Mouse (Mus musculus): ENCODE data around the gene Xrcc1.

Xrcc1 gene

GRCm38 (mm10) chr7:24563191-24563836, 17.2 kb downstream of the Xrcc1 start:
- intact Hi-C loops (cut with DNase I) = no loop called here

- intact Hi-C loops (cut with DNase I) = no loop called here
Measured at GRCm38 (mm10) chr7:24563837-24564206, 17.7 kb downstream of the Xrcc1 start.

GRCm38 (mm10) chr7:24564607-24565265, 18.6 kb downstream of the Xrcc1 start:
- intact Hi-C loops (cut with DNase I) = no loop called here

GRCm38 (mm10) chr7:24565627-24566026, 19.5 kb downstream of the Xrcc1 start:
- intact Hi-C loops (cut with DNase I) = no loop called here

GRCm38 (mm10) chr7:24566206-24566605, 20.1 kb downstream of the Xrcc1 start:
- intact Hi-C loops (cut with DNase I) = no loop called here

GRCm38 (mm10) chr7:24568512-24568911, 22.4 kb downstream of the Xrcc1 start:
- intact Hi-C loops (cut with DNase I) = no loop called here

- intact Hi-C loops (cut with DNase I) = loop anchor here (2.0 kb wide), 1 partner anchor 22 kb away; no protein-coding TSS in a partner anchor
Measured at GRCm38 (mm10) chr7:24571071-24571470, 25.0 kb downstream of the Xrcc1 start.

GRCm38 (mm10) chr7:24572455-24572854, 26.4 kb downstream of the Xrcc1 start:
- intact Hi-C loops (cut with DNase I) = no loop called here

- intact Hi-C loops (cut with DNase I) = no loop called here
Measured at GRCm38 (mm10) chr7:24574224-24574796, 28.2 kb downstream of the Xrcc1 start.

- intact Hi-C loops (cut with DNase I) = no loop called here
Measured at GRCm38 (mm10) chr7:24577811-24578210, 31.7 kb downstream of the Xrcc1 start.

- intact Hi-C loops (cut with DNase I) = no loop called here
Measured at GRCm38 (mm10) chr7:24584876-24585275, 38.8 kb downstream of the Xrcc1 start.

GRCm38 (mm10) chr7:24585995-24586394, 39.9 kb downstream of the Xrcc1 start:
- intact Hi-C loops (cut with DNase I) = no loop called here

- intact Hi-C loops (cut with DNase I) = no loop called here
Measured at GRCm38 (mm10) chr7:24586828-24587227, 40.7 kb downstream of the Xrcc1 start.

- intact Hi-C loops (cut with DNase I) = no loop called here
Measured at GRCm38 (mm10) chr7:24587330-24588105, 41.4 kb downstream of the Xrcc1 start, which contains the start of the genes Ethe1 and Zfp575. Gene Ethe1, plus strand, starts transcription at chr7:24587543. Gene Zfp575, minus strand, starts transcription at chr7:24587641.

- intact Hi-C loops (cut with DNase I) = no loop called here
Measured at GRCm38 (mm10) chr7:24588336-24588735, 42.2 kb downstream of the Xrcc1 start.

- intact Hi-C loops (cut with DNase I) = loop anchor here (2.0 kb wide), 1 partner anchor 21 kb away; no protein-coding TSS in a partner anchor
Measured at GRCm38 (mm10) chr7:24591735-24592134, 45.6 kb downstream of the Xrcc1 start.

GRCm38 (mm10) chr7:24592163-24592562, 46.1 kb downstream of the Xrcc1 start:
- intact Hi-C loops (cut with DNase I) = loop anchor here (2.0 kb wide), 1 partner anchor 21 kb away; no protein-coding TSS in a partner anchor

- intact Hi-C loops (cut with DNase I) = loop anchor here (2.0 kb wide), 1 partner anchor 22 kb away; no protein-coding TSS in a partner anchor
Measured at GRCm38 (mm10) chr7:24592781-24593180, 46.7 kb downstream of the Xrcc1 start.

- intact Hi-C loops (cut with DNase I) = loop anchor here (2.0 kb wide), 1 partner anchor 23 kb away; no protein-coding TSS in a partner anchor
Measured at GRCm38 (mm10) chr7:24593621-24594308, 47.7 kb downstream of the Xrcc1 start.

GRCm38 (mm10) chr7:24594309-24594803, 48.3 kb downstream of the Xrcc1 start:
- intact Hi-C loops (cut with DNase I) = no loop called here

- intact Hi-C loops (cut with DNase I) = no loop called here
Measured at GRCm38 (mm10) chr7:24595464-24595863, 49.4 kb downstream of the Xrcc1 start.
